Mouse (Mus musculus): ENCODE data around the gene Gata1.

GRCm38 (mm10) chrX:7927116-7927515, 50.8 kb downstream of the Gata1 start:
- TF ChIP-seq GATA1 (IDR thresholded peaks at IDR 0.05; ENCODE audit: low read length) (no peak), TAL1 (IDR thresholded peaks at IDR 0.05; ENCODE audit: low read length) (no peak)

Data from erythroblast, embryonic 14.5 days (primary cell).